Mouse (Mus musculus) mesoderm, embryonic 11.5 days (tissue): ENCODE measurements around the gene Adnp.
"Not testable (repeated sequence)": the region's sequence is repeated elsewhere in the genome, so short reads cannot be mapped to it uniquely, and the experiment has no call there.

Source experiments
- DNase-seq: peaks from one replicate; pipeline ENCODE4 v3.0.0-alpha.2; 2012; ENCODE audit warnings: low read depth, low spot score

The Adnp gene

DNA sequence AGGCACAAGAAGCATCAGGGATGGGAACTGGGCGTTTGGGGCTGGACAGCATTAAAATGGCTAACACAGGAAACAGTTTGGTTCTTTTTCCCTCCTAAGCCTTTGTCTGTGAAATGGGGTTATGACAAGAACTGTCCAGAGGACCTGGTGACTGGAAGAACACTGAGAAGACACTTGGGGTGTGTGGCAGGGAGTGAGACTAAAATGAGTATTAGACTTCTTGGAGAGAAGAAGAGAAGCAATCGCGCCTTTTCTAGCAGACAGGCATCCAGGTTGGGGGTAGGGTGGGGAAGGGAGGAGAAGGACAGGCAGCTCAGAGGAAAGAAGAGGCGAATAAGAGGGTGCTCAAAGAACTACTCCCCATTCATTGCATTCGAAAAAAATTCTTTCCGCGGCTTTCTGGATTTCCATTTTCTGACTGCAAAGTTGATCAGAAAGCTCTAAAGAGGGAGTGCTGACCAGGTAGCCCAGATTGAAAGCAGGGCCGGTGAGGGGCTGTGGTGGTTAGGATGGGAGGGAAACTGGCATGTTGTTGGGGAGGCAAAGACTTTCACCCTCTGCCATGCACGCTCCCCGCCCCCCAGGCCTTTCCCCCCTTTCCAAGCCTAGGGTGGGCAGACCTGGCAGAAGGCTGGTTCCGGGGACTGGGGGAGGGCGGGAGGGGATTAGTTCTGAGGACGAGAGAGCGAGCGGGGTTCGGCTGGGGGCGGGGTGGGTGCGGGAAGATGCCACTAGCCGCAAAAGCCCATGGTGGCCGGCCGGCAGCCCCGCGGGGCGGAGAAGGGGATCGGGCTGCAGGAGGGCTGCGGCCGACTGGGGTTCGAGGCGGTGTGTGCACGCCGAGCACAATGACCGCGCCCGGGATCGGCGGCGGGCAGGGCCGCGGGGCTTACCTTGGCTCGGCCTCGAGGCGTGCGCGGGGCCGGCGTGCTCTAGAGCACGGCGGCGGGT is 956 bp downstream of the Adnp start:
- peak; percentile 29 for DNase-seq

DNA sequence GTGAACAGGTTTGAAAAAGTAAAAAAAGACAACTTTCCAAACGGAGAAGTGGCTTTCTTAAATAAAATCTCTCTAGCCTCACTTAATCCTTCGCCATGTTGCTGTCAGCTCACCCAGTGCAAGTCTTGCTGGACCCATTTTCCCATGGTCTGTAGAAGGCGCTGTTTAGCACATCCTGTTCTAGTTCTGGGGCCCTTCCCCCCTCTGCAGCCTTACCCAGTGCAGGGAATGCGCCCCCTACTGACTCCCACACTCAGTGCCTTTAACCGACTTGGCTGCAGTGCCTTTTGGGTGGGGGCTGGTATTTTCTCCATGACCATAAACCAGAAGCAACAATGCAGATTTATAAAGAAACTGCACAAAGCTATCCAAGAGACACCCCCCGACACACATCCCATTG is 1.6 kb downstream of the Adnp start:
- DNase-seq: peak; percentile 93

- no peak for DNase-seq
Measured at GRCm38 (mm10) chr2:168204476-168204999, 2.4 kb downstream of the Adnp start.

DNA sequence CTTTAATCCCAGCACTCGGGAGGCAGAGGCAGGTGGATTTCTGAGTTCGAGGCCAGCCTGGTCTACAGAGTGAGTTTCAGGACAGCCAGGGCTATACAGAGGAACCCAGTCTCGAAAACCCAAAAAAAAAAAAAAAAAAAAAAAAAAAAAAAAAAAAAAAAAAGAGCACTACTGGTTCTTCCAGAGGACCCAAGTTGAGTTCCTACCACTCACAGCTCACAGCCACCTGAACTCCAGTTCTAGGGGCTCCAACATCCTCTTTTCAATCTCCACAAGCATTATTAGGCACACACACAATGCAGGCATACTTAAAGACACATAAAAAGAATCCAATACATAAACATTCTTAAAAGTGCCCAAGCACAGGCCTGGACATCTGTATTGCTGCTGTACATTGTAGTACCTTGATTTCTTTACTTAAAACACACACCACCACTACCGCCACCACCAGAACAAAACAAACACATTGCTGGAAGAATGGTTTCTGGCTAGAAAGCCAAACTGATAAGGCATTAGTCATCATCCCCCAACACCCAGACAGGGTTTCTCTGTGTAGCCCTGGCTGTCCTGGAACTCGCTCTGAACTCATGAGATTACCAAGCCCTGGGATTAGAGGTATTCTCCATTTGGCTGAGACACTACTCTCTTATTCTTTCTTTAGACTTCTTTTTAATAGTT is 6.8 kb downstream of the Adnp start:
- no peak for DNase-seq

- no peak for DNase-seq
Measured at GRCm38 (mm10) chr2:168199476-168199875, 7.4 kb downstream of the Adnp start.

DNA sequence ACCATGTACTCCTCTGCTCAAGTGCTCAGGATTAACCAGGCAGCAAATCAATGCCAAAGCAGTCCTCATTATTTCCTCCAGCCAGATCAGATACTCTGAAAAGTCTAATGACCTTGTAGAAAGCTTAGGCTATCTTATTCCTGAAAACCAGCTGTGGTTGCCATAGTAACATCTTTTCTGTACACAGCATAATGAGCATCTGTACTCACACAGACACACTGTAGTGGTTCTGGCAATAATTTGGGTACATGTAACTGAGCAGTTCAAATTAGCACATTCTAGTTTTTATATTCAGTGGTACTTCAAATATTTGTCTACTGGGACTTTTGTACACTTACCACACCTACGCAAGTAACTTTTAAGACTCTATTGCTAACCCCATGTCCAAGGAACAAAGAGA is 8.5 kb downstream of the Adnp start:
- no peak for DNase-seq

DNA sequence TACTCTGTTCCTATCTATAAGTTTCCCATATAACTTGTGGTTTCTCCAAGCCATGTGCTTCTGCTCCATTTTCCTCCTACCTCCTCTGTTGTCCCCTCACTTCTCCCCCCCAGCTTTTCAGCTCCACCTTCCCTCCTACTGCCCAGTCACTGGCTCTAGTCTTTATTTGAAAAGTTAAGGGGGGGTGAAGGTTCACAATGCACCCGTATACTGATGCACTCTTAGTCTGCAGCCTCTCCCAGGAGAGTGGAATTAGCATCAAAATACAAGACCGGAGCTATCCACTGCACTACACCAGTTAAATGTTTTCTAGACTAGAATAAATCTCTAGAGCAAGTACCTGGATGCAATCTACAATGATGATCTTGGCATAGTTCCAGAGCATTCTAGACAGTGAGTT is 11.2 kb downstream of the Adnp start:
- no peak for DNase-seq

GRCm38 (mm10) chr2:168193685-168194084 is 13.2 kb downstream of the Adnp start:
- no peak for DNase-seq

GRCm38 (mm10) chr2:168191856-168192255 is 15.1 kb downstream of the Adnp start:
- no peak for DNase-seq

DNA sequence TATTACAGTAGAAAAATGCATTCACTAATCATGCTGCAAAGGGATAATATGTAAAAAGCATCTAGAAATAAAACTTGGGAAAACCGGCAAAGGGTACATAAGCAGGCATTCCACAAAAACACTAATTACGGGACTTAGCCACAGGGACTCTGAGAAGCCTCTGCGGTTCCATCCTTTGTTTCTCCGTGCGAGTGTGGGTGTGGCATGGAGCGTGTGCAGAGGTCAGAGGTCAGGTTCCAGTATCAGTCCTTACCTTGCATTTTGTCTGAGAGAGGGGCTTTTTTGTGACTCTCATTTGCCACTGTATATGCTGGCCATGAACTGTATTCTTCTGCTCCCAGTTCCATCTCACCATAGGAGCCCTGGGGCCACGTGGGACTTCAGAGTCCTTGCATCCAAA is 31.0 kb downstream of the Adnp start:
- no peak for DNase-seq

GRCm38 (mm10) chr2:168170167-168170685 is 36.7 kb downstream of the Adnp start:
- DNase-seq: peak; percentile 45

DNA sequence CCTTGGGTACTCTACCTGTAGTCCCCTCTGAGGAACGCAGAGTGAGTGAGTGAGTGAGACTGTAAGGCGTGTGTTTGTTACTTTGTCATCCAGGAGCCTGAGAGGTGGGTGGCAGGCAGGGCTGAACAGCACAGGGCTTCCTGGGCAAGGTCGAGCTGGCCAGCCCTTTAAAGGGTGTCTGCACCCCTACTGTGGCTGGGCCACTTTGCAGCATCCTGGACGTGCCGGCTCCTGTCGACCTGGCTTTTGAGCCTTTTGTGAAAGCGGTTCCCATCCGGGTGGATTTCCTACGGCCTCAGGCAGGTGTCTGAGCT is 37.2 kb downstream of the Adnp start:
- no peak for DNase-seq

DNA sequence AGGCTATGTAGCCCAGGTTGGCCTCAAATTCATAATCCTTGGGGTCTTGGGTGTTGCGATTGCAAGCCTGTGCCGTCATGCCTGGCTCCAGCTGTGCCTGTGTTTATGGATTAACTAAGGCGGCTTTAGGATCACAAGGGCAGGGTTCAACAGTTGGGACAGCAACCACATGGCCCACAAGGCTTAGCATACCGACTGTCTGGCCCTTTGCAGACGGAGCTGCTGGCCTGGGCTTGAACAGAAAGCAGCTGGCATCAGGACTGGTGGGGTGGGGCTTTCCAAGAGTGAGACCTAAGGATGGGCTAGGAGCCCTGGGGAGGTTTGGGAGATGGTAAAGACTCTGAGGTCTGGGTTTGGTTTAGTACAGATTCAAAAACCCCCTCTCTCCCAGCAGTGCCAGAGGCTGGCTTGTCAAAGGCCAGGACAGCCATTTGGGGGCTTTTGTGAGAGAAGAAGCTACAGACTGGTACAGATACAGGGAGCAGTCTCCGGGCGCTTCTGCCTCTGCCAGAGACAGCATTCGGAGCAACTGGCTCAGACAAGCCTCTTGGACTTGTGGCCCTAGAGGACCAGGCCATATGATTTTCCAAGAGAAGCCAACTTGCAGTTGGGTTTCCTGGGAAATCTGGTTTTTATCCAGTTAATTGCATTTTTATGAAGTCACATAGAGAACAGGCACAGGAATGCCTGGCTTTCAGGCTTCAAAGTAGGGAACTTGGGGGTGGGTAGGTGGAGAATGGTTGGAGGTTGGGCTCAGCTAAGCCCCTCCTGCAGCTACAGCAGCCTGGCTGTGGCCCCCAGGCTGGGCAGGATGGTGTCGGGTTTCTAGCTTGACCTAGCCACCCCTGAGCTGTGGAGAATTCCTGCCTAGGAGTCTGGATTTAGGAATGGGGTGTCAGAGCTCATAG is 37.8 kb downstream of the Adnp start:
- peak; percentile 79 for DNase-seq

DNA sequence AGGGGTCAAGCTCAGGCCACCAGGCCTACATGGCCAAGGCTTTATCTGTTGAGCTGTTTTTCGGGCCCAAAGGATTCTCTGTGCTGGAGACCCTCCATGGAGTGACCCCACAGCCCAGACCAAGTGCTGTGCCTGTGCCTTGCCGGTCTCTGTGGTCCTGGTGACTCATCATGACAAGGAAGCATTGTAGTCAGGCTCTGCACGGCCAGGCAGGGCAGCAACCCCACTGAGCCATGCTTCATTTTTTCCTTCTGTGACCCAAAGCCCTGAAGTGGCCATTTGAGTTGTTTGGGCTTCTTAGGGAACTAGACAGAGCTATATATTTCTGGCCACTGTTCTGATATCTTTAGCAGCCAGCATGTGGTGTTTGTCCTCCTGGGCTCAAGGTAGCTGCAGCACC is 39.1 kb downstream of the Adnp start:
- DNase-seq: no peak

- DNase-seq: no peak
Measured at GRCm38 (mm10) chr2:168166750-168167460, 40.0 kb downstream of the Adnp start.

DNA sequence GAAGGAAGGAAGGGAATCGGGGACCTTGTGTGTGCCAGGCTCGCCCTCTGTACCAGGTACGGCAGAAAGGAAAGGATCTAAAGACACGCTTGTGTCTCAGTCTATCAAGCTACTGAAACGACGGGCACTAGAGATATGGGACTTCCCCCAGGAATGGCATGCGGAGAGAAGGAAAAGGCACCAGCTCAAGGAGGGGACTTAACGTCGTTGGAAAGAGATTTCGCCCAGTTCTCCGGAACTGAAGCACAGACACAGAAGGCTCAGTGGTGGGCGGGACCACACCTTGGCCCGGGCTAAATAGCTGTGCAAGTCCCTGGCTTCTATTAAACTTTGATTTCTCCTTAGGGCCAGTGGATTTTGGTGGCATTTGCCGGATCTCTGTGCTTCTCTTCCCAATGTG is 44.9 kb downstream of the Adnp start:
- DNase-seq: no peak

DNA sequence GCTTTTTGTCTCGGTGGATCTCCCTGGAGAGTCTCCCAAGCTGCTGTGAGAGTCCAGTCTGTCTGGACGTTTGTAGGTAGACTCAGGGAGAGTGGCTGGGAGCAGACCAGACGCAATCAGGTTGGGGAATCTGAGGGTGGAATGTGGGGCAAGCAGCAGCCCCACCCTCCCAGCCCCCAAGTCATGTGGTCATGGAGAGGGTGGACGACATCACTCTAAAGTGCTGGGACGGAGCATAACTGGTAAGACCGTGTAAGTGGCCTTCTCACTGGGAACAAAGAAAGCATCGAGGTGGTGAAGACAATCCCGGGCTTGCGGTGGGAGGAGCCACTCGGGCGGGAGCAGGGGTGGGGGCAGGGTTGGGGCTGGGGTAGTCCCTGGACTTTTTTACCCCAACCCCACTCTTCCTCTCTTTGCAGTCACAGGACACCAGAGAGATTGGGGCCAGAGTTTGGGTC is 45.4 kb downstream of the Adnp start:
- no peak for DNase-seq

- DNase-seq: no peak
Measured at GRCm38 (mm10) chr2:168160370-168160930, 46.5 kb downstream of the Adnp start.

GRCm38 (mm10) chr2:168158911-168159711 is 47.8 kb downstream of the Adnp start:
- peak; percentile 75 for DNase-seq

DNA sequence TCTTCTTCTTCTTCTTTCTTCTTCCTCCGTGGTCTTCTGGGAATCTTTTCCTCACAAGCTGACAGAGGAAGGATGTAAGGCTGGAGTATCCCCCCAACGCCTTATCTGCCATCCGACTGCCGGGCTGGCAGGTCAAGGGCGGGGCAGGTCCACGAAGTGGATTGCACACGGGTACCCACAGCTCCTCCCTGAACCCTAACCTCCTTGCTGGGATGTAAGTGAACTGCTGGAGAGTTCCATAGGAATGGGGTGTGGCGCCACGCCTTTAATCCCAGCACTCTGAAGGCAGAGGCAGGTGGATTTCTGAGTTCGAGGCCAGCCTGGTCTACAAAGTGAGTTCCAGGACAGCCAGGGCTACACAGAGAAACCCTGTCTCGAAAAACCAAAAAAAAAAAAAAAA is 48.9 kb downstream of the Adnp start:
- not testable (repeated sequence) for DNase-seq
